Comparison of ENCODE assay signal across 19 mouse cellular contexts in the genomic region with DNA sequence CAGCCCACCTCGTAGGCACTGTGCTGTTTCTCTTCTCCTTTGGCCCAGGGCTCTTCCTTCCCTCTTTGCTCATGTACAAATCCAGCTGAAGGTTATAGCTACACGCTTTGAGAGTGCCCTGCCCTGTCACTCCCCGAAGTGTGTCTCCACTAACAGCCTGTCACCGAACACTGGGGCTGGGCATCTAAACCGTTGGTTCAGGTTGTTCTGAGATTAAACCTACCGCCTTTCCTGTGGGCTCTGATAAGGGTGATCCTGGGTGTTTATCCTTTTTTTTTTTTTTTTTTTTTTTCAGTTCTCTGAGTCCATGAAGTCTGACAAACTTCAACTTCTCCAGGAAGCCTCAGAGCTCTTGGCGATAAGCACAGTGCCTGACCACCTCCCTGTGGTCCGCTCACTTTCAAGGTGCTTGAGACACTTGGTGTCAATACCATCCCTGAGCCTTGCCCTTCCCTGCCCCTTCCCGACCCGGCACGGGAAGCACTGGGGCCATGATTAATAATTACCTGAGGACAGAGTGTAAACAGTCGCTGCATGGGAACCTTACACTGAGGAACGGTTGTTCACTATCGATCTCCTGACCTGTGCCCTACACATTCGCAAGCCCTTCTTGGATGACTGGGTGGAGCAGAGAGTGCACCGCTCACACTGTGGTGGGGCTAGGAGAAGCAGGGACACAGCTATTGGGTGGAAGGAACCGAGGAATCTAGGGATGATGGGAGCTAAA. TPM values are rescaled to one million over a fixed set of nuclear protein-coding genes. Genes with fewer than 3 reads are reported as not detected.
DNase-seq lines count a peak whose midpoint lies in the region; ATAC-seq and TF ChIP-seq lines count a peak whose summit lies in the region.
"Had no signal": no experiment of that assay in that cellular context is flagged by ENCODE, and none has a peak within 500 bp of the region (broad histone marks: within the 10 kb centered on the region; RNA-seq: fewer than 3 reads in every experiment).

No protein-coding gene starts in this region.

- intact Hi-C loops in gastrocnemius, postnatal 14 days (cut with DNase I; ENCODE audit: low total_unique reads): no loop called here

- H3K4me3 ChIP-seq in kidney, adult 2 months (ENCODE audit: insufficient read depth, low read depth, low read length): no peak overlapping the region
- peak overlapping the region; percentile 18 for H3K4me3 ChIP-seq in liver, embryonic 12.5 days
- no peak overlapping the region for H3K4me3 ChIP-seq in layer of hippocampus, adult 2 months
- H3K4me3 ChIP-seq: gastrocnemius, adult 2 months; left cerebral cortex, adult 2 months; midbrain, embryonic 13.5 days had no signal

- no peaks in the 10 kb centered on the region for H3K36me3 ChIP-seq in kidney, adult 2 months (ENCODE audit: control insufficient read depth, insufficient read depth, low read length)
- H3K36me3 ChIP-seq in liver, embryonic 12.5 days: no peaks in the 10 kb centered on the region
- H3K36me3 ChIP-seq: midbrain, embryonic 13.5 days had no signal

- H3K9me3 ChIP-seq in liver, embryonic 12.5 days (replicated peaks): no peaks in the 10 kb centered on the region
- H3K9me3 ChIP-seq: midbrain, embryonic 13.5 days had no signal

- peak; percentile 86 for DNase-seq in kidney, adult 2 months
- peak; percentile 40 to 67 for DNase-seq in spleen, postnatal 36 days (ENCODE audit: low spot score in 2 of 2)
- DNase-seq in right cerebral cortex, postnatal 36 days (ENCODE audit: low spot score in 2 of 2): no peak
- DNase-seq in right cerebral cortex, postnatal 14 days: no peak
- no peak for DNase-seq in gastrocnemius, postnatal 14 days
- DNase-seq in layer of hippocampus, adult 2 months (ENCODE audit: low spot score in 2 of 2): no peak
- DNase-seq: cerebellum, postnatal 25 days; gastrocnemius, adult 2 months; right cerebral cortex, postnatal 4 days had no signal

- H3K9ac ChIP-seq in liver, embryonic 12.5 days: peak overlapping the region; percentile 50
- H3K9ac ChIP-seq: lung, embryonic 14.5 days; midbrain, embryonic 13.5 days had no signal

- TF ChIP-seq POLR2A in kidney, adult 2 months (IDR thresholded peaks at IDR 0.05; ENCODE audit: low read depth, low read length): no peak

- H3K4me2 ChIP-seq in liver, embryonic 12.5 days: peak overlapping the region; percentile 63
- H3K4me2 ChIP-seq: lung, embryonic 14.5 days; midbrain, embryonic 13.5 days had no signal

- H3K27me3 ChIP-seq in kidney, adult 2 months (replicated peaks; ENCODE audit: control insufficient read depth, insufficient read depth, low read length): no peaks in the 10 kb centered on the region
- H3K27me3 ChIP-seq in liver, embryonic 12.5 days (replicated peaks): no peaks in the 10 kb centered on the region
- H3K27me3 ChIP-seq: midbrain, embryonic 13.5 days had no signal

- peak; percentile 45 for ATAC-seq in common myeloid progenitor, adult 5-6 weeks (replicated peaks; ENCODE audit: low read depth, poor library complexity, severe bottlenecking)
- ATAC-seq in liver, embryonic 12.5 days: peak; percentile 72
- ATAC-seq: hindbrain, postnatal 0 days; midbrain, embryonic 13.5 days had no signal

- peaks cover 27% of the 10 kb centered on the region for H3K4me1 ChIP-seq in kidney, adult 2 months (ENCODE audit: control insufficient read depth, insufficient read depth, low read length)
- peaks cover 94% of the 10 kb centered on the region for H3K4me1 ChIP-seq in liver, embryonic 12.5 days
- H3K4me1 ChIP-seq: midbrain, embryonic 13.5 days had no signal

- no peak for TF ChIP-seq CTCF in kidney, adult 2 months (conservative IDR thresholded peaks at IDR 0.05; ENCODE audit: insufficient read depth, insufficient read length, low read depth, low read length)
- no peak for TF ChIP-seq CTCF in layer of hippocampus, adult 2 months (conservative IDR thresholded peaks at IDR 0.05)

- H3K27ac ChIP-seq in kidney, adult 2 months (ENCODE audit: insufficient read depth, low read depth, low read length): peak overlapping the region; percentile 40; the same call in 1 of the 2 replicates
- H3K27ac ChIP-seq in liver, embryonic 12.5 days: peak overlapping the region; percentile 90
- H3K27ac ChIP-seq in layer of hippocampus, adult 2 months: no peak overlapping the region
- H3K27ac ChIP-seq: hindbrain, postnatal 0 days; left cerebral cortex, adult 2 months; midbrain, embryonic 13.5 days had no signal

- WGBS in kidney, adult 2 months: 47% methylated on average over 17 of the region's 17 CpGs
- WGBS in liver, embryonic 12.5 days (ENCODE audit: insufficient replicate concordance): 22% methylated on average over 17 of the region's 17 CpGs

RNA-seq across cellular contexts. Expression of gene Aqp1, which starts 12.2 kb away (rescaled TPM):
- total RNA-seq in common myeloid progenitor, adult 5-6 weeks (2017): 131 and 152 TPM in 2 replicates
- 1,148 and 1,467 TPM in 2 replicates for polyA plus RNA-seq in kidney, adult 2 months (2012; rRNA removed)
- polyA plus RNA-seq in liver, embryonic 12.5 days (2016; fragmentation: Nextera tagmentation; extraction: Ambion mirVana): 29.1 and 29.5 TPM in 2 replicates
- 100 to 1,000 TPM; 175 to 307 TPM for total RNA-seq in gastrocnemius, postnatal 14 days (2021)
- under 1 TPM; 0.39 to 0.72 TPM for total RNA-seq in layer of hippocampus, adult 2 months (2021)
- total RNA-seq: CH12.LX had no signal

RNA-seq across cellular contexts. Expression of gene Ghrhr, which starts 52.0 kb away (rescaled TPM):
- not detected in 2 replicates for total RNA-seq in common myeloid progenitor, adult 5-6 weeks (2017)
- 0.36 and 0.61 TPM in 2 replicates for polyA plus RNA-seq in kidney, adult 2 months (2012; rRNA removed)
- polyA plus RNA-seq in liver, embryonic 12.5 days (2016; fragmentation: Nextera tagmentation; extraction: Ambion mirVana): not detected in 2 replicates
- total RNA-seq in gastrocnemius, postnatal 14 days (2021): not detected
- total RNA-seq in layer of hippocampus, adult 2 months (2021): not detected
- total RNA-seq: CH12.LX; gastrocnemius, adult 2 months; hindbrain, postnatal 0 days; left cerebral cortex, adult 2 months had no signal
- polyA plus RNA-seq: heart, embryonic 14.5 days; hindbrain, postnatal 0 days; lung, embryonic 14.5 days; midbrain, embryonic 13.5 days; neural tube, embryonic 14.5 days; urinary bladder, adult 2 months had no signal

Comparison
In these comparisons a context has a peak if more than half of its experiments do, and no peak if none do; other contexts are left out.
1. DNase-seq: peak in kidney, adult 2 months (single experiment) and spleen, postnatal 36 days (2 of 2); none in right cerebral cortex, postnatal 36 days (0 of 2), right cerebral cortex, postnatal 14 days (single experiment), gastrocnemius, postnatal 14 days (single experiment) and layer of hippocampus, adult 2 months (0 of 2).
2. RNA of gene Aqp1, which starts 12.2 kb away (total RNA-seq): 175 to 307 TPM in gastrocnemius, postnatal 14 days and 131 to 152 TPM in common myeloid progenitor, adult 5-6 weeks; 0.39 to 0.72 TPM in layer of hippocampus, adult 2 months; every median in the first group is over 10 times any median in the second.